Mouse (Mus musculus) Patski (cell line): ENCODE measurements around the gene Aggf1. TPM values are rescaled to one million over a fixed set of nuclear protein-coding genes. Genes with fewer than 3 reads are reported as not detected.

Experiments
- ATAC-seq: fragments of 100-300 bp; one replicate; pipeline ENCODE4 v1.8.0; 2021
- CTCF ChIA-PET: fragments of 350-600 bp; sonication (Branson Sonifier 250); formaldehyde crosslinking; loops from one replicate; lab custom pipeline; 2022; ENCODE audit warnings: inconsistent platforms; lab: Charles Lee
- POLR2A ChIA-PET: fragments of 350-600 bp; sonication (Branson Sonifier 250); formaldehyde crosslinking; loops from one replicate; lab custom pipeline; 2022; ENCODE audit warnings: antibody characterized with exemption, inconsistent platforms; lab: Charles Lee
- DNase-seq: peaks from one replicate; pipeline ENCODE4 v3.0.0-alpha.2; 2011; ENCODE audit warnings: low read depth, low spot score
- H3K27me3 ChIP-seq: fragments of 371-371 bp; one replicate; pipeline ENCODE4 v1.5.1; 2021
- CTCF ChIP-seq: fragments of 100-300 bp; IDR thresholded peaks from one replicate; pipeline ENCODE4 v1.5.1; 2021
- in situ Hi-C: fragments of 300-500 bp; cut with MboI; formaldehyde crosslinking; loops from 3 replicates; pipeline ENCODE4 v1.11.1; 2018; ENCODE audit warnings: low pct_unique_long_range_greater_than_20kb, mixed read lengths
- polyA plus RNA-seq: library from polyadenylated mRNA; unstranded; gene quantifications from one replicate; pipeline ENCODE4 v1.2.3, GENCODE M21; 2021

Gene Aggf1
- polyA plus RNA-seq, 1 experiment from 2014 or later: 46.6 TPM

DNA sequence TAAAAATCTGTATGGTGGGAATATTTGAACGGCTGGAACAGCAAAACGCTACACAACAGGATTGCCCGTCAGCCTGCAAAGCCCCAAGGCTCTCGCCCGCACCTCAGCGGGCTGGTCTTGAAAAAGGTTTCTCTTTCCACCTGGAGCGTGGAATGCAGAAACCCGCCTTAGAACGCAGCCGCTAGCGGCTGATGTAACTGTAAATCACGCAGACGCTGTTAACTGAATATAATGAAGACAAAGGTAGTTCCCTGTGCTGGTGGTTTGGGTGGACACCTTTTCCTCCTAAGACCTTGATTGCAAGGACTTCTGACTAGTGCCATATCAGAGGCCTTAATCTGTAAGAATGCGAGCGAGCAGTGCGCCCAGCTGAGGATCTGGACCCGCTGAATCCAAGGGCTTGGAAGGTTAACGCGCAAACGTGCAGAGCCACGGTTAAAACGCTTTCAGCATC lies 50.5 kb downstream of the Aggf1 start:
- in situ Hi-C loops: no loop called here
- POLR2A ChIA-PET: interaction anchor here (0.6 to 1.9 kb wide), 2 partner anchors 14 to 16 kb away, joined by 3 to 6 read pairs; no protein-coding TSS in a partner anchor
- H3K27me3 ChIP-seq: no peaks in the 10 kb centered on the region
- DNase-seq (no peak), ATAC-seq (peak; percentile 28)
- CTCF ChIA-PET: interaction anchor here (0.8 to 1.8 kb wide), 5 partner anchors 12 to 26 kb away, joined by 3 to 5 read pairs (median 3); no protein-coding TSS in a partner anchor
- no peak for TF ChIP-seq CTCF

DNA sequence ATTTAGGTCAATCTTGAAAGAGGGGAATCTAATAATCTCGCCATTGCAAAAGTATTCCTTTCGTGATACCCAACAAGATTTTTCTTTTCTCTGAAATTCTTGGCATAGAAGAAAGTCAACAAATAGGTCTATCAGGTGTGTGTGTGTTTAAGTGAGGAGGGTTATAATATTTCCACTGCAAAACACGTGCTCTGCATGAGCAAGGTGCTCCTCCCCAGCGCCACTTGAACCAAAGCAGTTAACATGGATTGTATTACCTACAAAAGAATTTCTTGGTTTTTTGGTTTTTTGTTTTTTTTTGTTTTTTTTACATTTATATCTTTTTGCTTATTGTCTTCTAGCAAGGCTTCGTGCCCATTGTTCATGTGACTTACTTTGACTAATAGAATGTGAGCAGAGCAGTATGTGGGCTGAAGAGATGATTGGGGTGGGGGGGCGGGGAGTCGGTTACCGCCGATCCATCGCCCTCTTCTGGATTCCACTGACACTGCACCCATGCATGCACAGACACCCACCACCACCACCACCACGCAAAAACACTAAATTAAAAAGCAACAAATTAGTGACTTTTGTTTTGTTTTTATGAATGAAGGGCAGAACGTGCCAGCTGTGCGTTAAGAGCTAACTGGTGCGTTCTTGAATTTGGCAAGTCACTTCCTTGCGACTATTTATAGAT lies 51.1 kb downstream of the Aggf1 start:
- DNase-seq: no peak
- POLR2A ChIA-PET: no interaction called here

DNA sequence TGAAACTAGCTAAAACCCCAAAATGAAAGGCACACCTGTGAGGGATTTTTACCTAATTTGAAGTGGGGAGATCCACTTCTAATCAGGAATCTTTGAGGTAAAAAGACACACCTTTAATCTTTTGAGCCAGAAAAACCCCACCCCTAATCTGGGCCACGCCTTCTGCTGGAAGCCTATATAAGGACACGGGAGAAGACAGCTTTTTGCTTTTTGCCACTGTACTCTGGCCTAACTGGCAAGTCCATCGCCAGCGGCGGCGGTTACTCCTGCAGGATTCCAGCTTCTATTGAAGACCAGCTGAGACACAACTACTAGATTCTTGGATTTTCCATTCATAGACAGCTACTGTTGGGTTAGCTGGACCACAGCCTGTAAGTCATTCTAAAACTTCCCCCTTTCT lies 51.8 kb downstream of the Aggf1 start, which contains the start of gene Zbed3:
Gene Zbed3 (plus strand): TSS at position 213 of the 400 bp plus-strand sequence.
- H3K27me3 ChIP-seq: no peaks in the 10 kb centered on the region
- ATAC-seq: no peak
- DNase-seq: no peak
- in situ Hi-C loops: no loop called here
- TF ChIP-seq CTCF: no peak
- ChIA-PET CTCF (interaction anchor here (1.1 to 1.8 kb wide), 4 partner anchors 17 to 305 kb away, joined by 3 read pairs; no protein-coding TSS in a partner anchor), POLR2A (no interaction called here)

More for the DNA sequence above, 51.1 kb downstream of the Aggf1 start:
- no peaks in the 10 kb centered on the region for H3K27me3 ChIP-seq
- no peak for TF ChIP-seq CTCF
- in situ Hi-C loops: no loop called here
- no peak for ATAC-seq
- CTCF ChIA-PET: interaction anchor here (0.8 to 1.8 kb wide), 7 partner anchors 12 to 47 kb away, joined by 3 to 5 read pairs (median 3); no protein-coding TSS in a partner anchor

DNA sequence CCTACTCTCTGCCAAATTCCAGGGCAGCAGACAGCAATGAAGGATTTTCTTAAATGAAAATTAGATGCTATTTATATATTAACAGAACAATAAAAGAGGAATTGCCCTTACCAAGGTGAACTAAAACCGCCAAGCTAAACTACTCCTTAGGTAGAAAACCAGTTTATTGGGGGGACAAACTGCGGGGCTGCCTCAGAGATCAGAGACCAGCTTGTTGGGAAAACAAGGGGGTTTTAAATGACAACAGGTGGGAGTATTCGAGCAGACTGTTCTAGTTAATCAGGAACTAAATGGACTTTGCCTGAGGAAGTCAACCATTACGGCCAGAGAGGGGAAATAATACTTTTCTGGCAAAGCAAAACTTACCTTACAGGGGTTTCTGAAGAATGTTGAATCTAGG lies 54.7 kb downstream of the Aggf1 start:
- DNase-seq (no peak), ATAC-seq (no peak)
- ChIA-PET CTCF (interaction anchor here (0.9 kb wide), 1 partner anchor 14 kb away, joined by 4 read pairs; no protein-coding TSS in a partner anchor), POLR2A (no interaction called here)
- TF ChIP-seq CTCF: no peak
- H3K27me3 ChIP-seq: no peaks in the 10 kb centered on the region
- in situ Hi-C loops: no loop called here

GRCm38 (mm10) chr13:95319153-95319552 lies 56.0 kb downstream of the Aggf1 start:
- no peak for TF ChIP-seq CTCF
- no peaks in the 10 kb centered on the region for H3K27me3 ChIP-seq
- ATAC-seq (no peak), DNase-seq (no peak)
- in situ Hi-C loops: no loop called here
- ChIA-PET POLR2A (interaction anchor here (0.8 to 1.0 kb wide), 2 partner anchors 11 to 323 kb away, joined by 3 to 4 read pairs; no protein-coding TSS in a partner anchor), CTCF (interaction anchor here (1.0 to 1.1 kb wide), 2 partner anchors 11 to 12 kb away, joined by 3 to 6 read pairs; no protein-coding TSS in a partner anchor)

DNA sequence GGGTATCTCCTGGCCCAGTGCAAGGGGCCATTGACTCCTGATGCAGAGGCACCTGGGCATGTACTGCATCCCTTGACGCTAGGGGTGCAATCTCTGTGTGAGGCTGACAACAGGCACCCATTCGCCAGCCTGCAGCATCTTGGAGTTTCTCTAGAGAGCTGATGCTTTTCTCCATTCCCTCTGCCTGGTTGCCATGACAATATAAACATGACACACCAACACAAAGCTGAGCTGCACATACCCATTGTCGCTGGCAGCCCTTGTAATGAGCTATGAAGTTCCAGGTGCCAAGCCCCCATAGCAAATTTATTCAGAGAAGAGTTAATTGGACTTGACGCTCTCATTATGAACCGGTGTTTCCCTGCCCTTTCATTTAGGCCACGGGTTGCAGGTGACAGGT lies 63.1 kb downstream of the Aggf1 start:
- in situ Hi-C loops: no loop called here
- no peak for ATAC-seq
- POLR2A ChIA-PET: no interaction called here
- CTCF ChIA-PET: interaction anchor here (0.7 kb wide), 1 partner anchor 13 kb away, joined by 3 read pairs; no protein-coding TSS in a partner anchor
- DNase-seq: no peak
- H3K27me3 ChIP-seq: no peaks in the 10 kb centered on the region
- TF ChIP-seq CTCF: no peak

GRCm38 (mm10) chr13:95307100-95307655 lies 68.0 kb downstream of the Aggf1 start:
- no peaks in the 10 kb centered on the region for H3K27me3 ChIP-seq
- peak; percentile 57 for TF ChIP-seq CTCF
- DNase-seq (no peak), ATAC-seq (peak; percentile 93)
- ChIA-PET CTCF (interaction anchor here (1.4 kb wide), 1 partner anchor 16 kb away, joined by 3 read pairs; the partner anchor contains the start of gene Zbed3), POLR2A (interaction anchor here (1.1 kb wide), 1 partner anchor 148 kb away, joined by 3 read pairs; no protein-coding TSS in a partner anchor)
- in situ Hi-C loops: no loop called here

GRCm38 (mm10) chr13:95306596-95306995 lies 68.6 kb downstream of the Aggf1 start:
- no peaks in the 10 kb centered on the region for H3K27me3 ChIP-seq
- TF ChIP-seq CTCF: no peak
- DNase-seq: no peak
- no peak for ATAC-seq
- CTCF ChIA-PET: interaction anchor here (1.4 to 1.6 kb wide), 2 partner anchors 17 to 19 kb away, joined by 3 read pairs; partner anchors contain the start of gene Zbed3
- POLR2A ChIA-PET: interaction anchor here (1.1 kb wide), 1 partner anchor 147 kb away, joined by 3 read pairs; no protein-coding TSS in a partner anchor
- in situ Hi-C loops: no loop called here

Other genes with a start within 250 kb of the Aggf1 start
- 1.2 TPM for gene Pde8b, start 125.0 kb downstream of the Aggf1 start, polyA plus RNA-seq
- gene Zbed3, start 51.7 kb downstream of the Aggf1 start, polyA plus RNA-seq: 47.2 TPM
- not detected for gene Crhbp, start 69.6 kb upstream of the Aggf1 start, polyA plus RNA-seq
- gene S100z, start 103.4 kb upstream of the Aggf1 start, polyA plus RNA-seq: not detected
- gene F2rl1, start 149.9 kb upstream of the Aggf1 start, polyA plus RNA-seq: 34.4 TPM
- 168 TPM for gene F2r, start 243.1 kb upstream of the Aggf1 start, polyA plus RNA-seq